Mouse (Mus musculus) midbrain, postnatal 0 days (tissue): Measurements from ENCODE around the gene Lhx6. TPM values are rescaled to one million over a fixed set of nuclear protein-coding genes. Genes with fewer than 3 reads are reported as not detected.
A peak's percentile ranks its signal among the peaks of the same experiment; 100 is the strongest.

Experiments used
- ATAC-seq: fragments of 200-750 bp; cut with Nextera tagmentation; 2 replicates; pipeline ENCODE4 v1.8.0; 2017; ENCODE audit warnings: moderate number of reproducible peaks, mild to moderate bottlenecking, moderate TSS enrichment, moderate library complexity; ENCODE audit not compliant: low FRiP score
- DNase-seq: peaks from one replicate; pipeline ENCODE4 v3.0.0-alpha.2; 2015; ENCODE audit warnings: low spot score
- H3K27ac ChIP-seq: fragments of 300-500 bp; sonication (generic); 2 replicates; pipeline ENCODE4 v1.5.1; 2014; ENCODE audit warnings: low read depth, mild to moderate bottlenecking, low read length, mixed read lengths
- H3K27me3 ChIP-seq: fragments of 300-500 bp; sonication (generic); 2 replicates; pipeline ENCODE4 v1.6.1; 2014; ENCODE audit warnings: low read length, control low read depth, mixed read lengths; ENCODE audit not compliant: insufficient read depth
- H3K36me3 ChIP-seq: fragments of 300-500 bp; sonication (generic); 2 replicates; pipeline ENCODE4 v1.6.1; 2014; ENCODE audit warnings: low read length, control low read depth, mixed read lengths; ENCODE audit not compliant: insufficient read depth
- H3K4me1 ChIP-seq: fragments of 300-500 bp; sonication (generic); 2 replicates; pipeline ENCODE4 v1.6.1; 2014; ENCODE audit warnings: mild to moderate bottlenecking, control low read depth, antibody characterized with exemption, low read length, mixed read lengths; ENCODE audit not compliant: insufficient read depth
- H3K4me2 ChIP-seq: fragments of 300-500 bp; sonication (generic); 2 replicates; pipeline ENCODE4 v1.6.1; 2014; ENCODE audit warnings: low read depth, mild to moderate bottlenecking, low read length, mixed read lengths; ENCODE audit not compliant: poor library complexity, severe bottlenecking
- H3K4me3 ChIP-seq: fragments of 300-500 bp; sonication (generic); 2 replicates; pipeline ENCODE4 v1.5.1; 2014; ENCODE audit warnings: low read depth, mild to moderate bottlenecking, low read length, moderate library complexity
- H3K9ac ChIP-seq: fragments of 300-500 bp; sonication (generic); replicated peaks from 2 replicates; pipeline ENCODE4 v1.6.1; 2014; ENCODE audit warnings: mild to moderate bottlenecking, low read length, moderate library complexity, mixed read lengths; ENCODE audit not compliant: poor library complexity, severe bottlenecking
- H3K9me3 ChIP-seq: fragments of 300-500 bp; sonication (generic); 2 replicates; pipeline ENCODE4 v1.6.1; 2016; ENCODE audit warnings: low read length, control low read depth
- CTCF ChIP-seq: IDR thresholded peaks from 2 replicates; pipeline ENCODE4 v1.5.1; 2016; ENCODE audit warnings: antibody characterized with exemption, mild to moderate bottlenecking
- WGBS: fragments of 180-500 bp; shearing (Covaris S2); extraction: QIAGEN DNeasy Blood & Tissue Kit; methylation state at CpG from one replicate; pipeline ENCODE4 v1.1.7; 2014; 5-methylcytosine and 5-hydroxymethylcytosine counted together
- polyA plus RNA-seq: library from polyadenylated mRNA; unstranded; fragments of >200 nt; fragmentation: Nextera tagmentation; extraction: Ambion mirVana; gene quantifications from 2 replicates; pipeline ENCODE4 v1.2.1, GENCODE M21; 2015
- total RNA-seq: library from RNA; depleted of rRNA; stranded (reverse); fragments of >200 nt; gene quantifications from 2 replicates; pipeline ENCODE4 v1.2.3, GENCODE M21; 2014

The Lhx6 gene
- total and polyA plus RNA-seq, 2 experiments from 2014 or later: 0.60 to 2.5 TPM

- Histone ChIP-seq H3K27me3 (peaks cover 91% of the 10 kb centered on the region), H3K9ac (no peak overlapping the region), H3K36me3 (no peaks in the 10 kb centered on the region), H3K27ac (no peak overlapping the region), H3K9me3 (no peaks in the 10 kb centered on the region), H3K4me3 (no peak overlapping the region), H3K4me1 (no peaks in the 10 kb centered on the region), H3K4me2 (no peak overlapping the region)
- DNase-seq (no peak), ATAC-seq (no peak)
- TF ChIP-seq CTCF: no peak
- WGBS: 12% methylated on average over 6 of the region's 6 CpGs
These were observed 5.5 kb downstream of the Lhx6 start for GRCm38 (mm10) chr2:36099739-36100138.

GRCm38 (mm10) chr2:36098021-36098420 is 7.2 kb downstream of the Lhx6 start:
- H3K4me3 ChIP-seq: no peak overlapping the region
- H3K36me3 ChIP-seq: no peaks in the 10 kb centered on the region
- peaks cover 91% of the 10 kb centered on the region for H3K27me3 ChIP-seq
- ATAC-seq (no peak), DNase-seq (no peak)
- TF ChIP-seq CTCF: no peak
- H3K4me1 ChIP-seq: no peaks in the 10 kb centered on the region
- no peak overlapping the region for H3K9ac ChIP-seq
- H3K4me2 ChIP-seq: no peak overlapping the region
- H3K9me3 ChIP-seq: no peaks in the 10 kb centered on the region
- no peak overlapping the region for H3K27ac ChIP-seq
- 7% methylated on average over 5 of the region's 5 CpGs for WGBS

GRCm38 (mm10) chr2:36097129-36097815 is 7.9 kb downstream of the Lhx6 start:
- no peak overlapping the region for H3K4me3 ChIP-seq
- 7% methylated on average over 18 of the region's 18 CpGs for WGBS
- no peaks in the 10 kb centered on the region for H3K9me3 ChIP-seq
- no peak for TF ChIP-seq CTCF
- DNase-seq: no peak
- ATAC-seq: no peak
- H3K36me3 ChIP-seq: no peaks in the 10 kb centered on the region
- no peak overlapping the region for H3K4me2 ChIP-seq
- H3K4me1 ChIP-seq: no peaks in the 10 kb centered on the region
- H3K27me3 ChIP-seq: peaks cover 90% of the 10 kb centered on the region
- H3K27ac ChIP-seq: no peak overlapping the region
- no peak overlapping the region for H3K9ac ChIP-seq

DNA sequence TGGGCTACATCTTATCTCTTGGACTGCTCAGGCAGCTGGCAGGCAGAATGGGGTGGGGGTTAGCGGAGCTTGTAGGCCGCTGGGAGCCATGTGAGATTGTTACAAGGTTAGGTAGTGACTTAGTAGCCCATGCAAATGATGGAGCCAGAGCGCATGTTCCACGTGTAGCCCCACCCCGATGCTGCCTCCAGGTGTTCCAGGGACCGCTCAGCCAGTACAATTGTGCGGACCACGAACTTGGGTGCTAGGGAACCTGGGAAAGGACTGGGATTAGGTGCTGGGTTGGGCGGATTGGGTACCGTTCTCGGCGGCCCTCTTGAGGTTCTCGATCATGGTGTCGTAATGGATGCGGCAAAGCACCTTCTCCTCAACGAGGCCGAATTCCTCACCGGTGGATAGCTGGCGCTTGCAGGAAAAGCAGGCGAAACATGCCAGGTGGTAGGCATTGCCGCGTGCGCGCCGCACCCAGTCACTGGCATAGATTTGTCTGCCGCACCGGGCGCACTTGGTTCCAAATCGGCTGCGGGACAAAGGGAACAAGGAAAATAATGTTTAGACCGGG is 11.2 kb downstream of the Lhx6 start:
- no peak overlapping the region for H3K9ac ChIP-seq
- no peak for TF ChIP-seq CTCF
- WGBS: 2% methylated on average over 31 of the region's 31 CpGs

DNA sequence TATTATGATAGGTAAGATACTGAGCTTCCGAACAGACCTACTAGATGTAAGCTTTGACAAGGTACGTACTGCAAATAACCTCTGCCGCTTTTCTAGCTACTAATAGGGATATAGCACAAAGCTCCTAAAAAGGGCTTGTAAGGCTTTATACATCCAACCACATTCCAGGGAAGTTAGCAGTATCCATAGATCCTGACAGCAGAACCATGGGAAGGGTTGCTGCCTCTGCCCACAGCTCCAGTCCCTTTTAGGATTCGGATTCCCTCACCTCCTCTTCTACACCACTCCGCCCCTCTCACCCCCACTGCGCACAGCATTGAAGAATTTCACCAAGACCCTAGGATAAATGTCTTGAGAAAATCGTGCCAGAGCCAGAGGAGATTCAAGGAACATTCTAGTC is 11.9 kb downstream of the Lhx6 start:
- H3K9ac ChIP-seq: no peak overlapping the region
- no peak overlapping the region for H3K4me3 ChIP-seq
- peaks cover 4% of the 10 kb centered on the region; the same call in 1 of the 2 replicates for H3K4me1 ChIP-seq
- peaks cover 84% of the 10 kb centered on the region for H3K27me3 ChIP-seq
- H3K36me3 ChIP-seq: no peaks in the 10 kb centered on the region
- DNase-seq: no peak
- H3K9me3 ChIP-seq: no peaks in the 10 kb centered on the region
- ATAC-seq: no peak
- TF ChIP-seq CTCF: no peak
- 15% methylated on average over 7 of the region's 7 CpGs for WGBS
- H3K4me2 ChIP-seq: no peak overlapping the region
- H3K27ac ChIP-seq: no peak overlapping the region

More for the DNA sequence above, 11.2 kb downstream of the Lhx6 start:
- H3K27me3 ChIP-seq: peaks cover 85% of the 10 kb centered on the region
- peaks cover 4% of the 10 kb centered on the region; the same call in 1 of the 2 replicates for H3K4me1 ChIP-seq
- no peak overlapping the region for H3K4me3 ChIP-seq
- no peak overlapping the region for H3K27ac ChIP-seq
- H3K4me2 ChIP-seq: 0 out of 2 replicates have a peak overlapping the region, but pooled peaks have one; percentile 5
- ATAC-seq (no peak), DNase-seq (no peak)
- no peaks in the 10 kb centered on the region for H3K36me3 ChIP-seq
- no peaks in the 10 kb centered on the region for H3K9me3 ChIP-seq

- DNase-seq: no peak
- ATAC-seq: no peak
- TF ChIP-seq CTCF: no peak
- Histone ChIP-seq H3K9ac (no peak overlapping the region), H3K9me3 (no peaks in the 10 kb centered on the region), H3K4me3 (no peak overlapping the region), H3K4me1 (peaks cover 4% of the 10 kb centered on the region; the same call in 1 of the 2 replicates), H3K36me3 (no peaks in the 10 kb centered on the region), H3K27me3 (peaks cover 79% of the 10 kb centered on the region), H3K4me2 (no peak overlapping the region), H3K27ac (no peak overlapping the region)
- WGBS: 6% methylated on average over 4 of the region's 4 CpGs
These were observed 12.5 kb downstream of the Lhx6 start for GRCm38 (mm10) chr2:36092748-36093147.
